ENCODE assay signal across 8 mouse cellular contexts in the genomic region with DNA sequence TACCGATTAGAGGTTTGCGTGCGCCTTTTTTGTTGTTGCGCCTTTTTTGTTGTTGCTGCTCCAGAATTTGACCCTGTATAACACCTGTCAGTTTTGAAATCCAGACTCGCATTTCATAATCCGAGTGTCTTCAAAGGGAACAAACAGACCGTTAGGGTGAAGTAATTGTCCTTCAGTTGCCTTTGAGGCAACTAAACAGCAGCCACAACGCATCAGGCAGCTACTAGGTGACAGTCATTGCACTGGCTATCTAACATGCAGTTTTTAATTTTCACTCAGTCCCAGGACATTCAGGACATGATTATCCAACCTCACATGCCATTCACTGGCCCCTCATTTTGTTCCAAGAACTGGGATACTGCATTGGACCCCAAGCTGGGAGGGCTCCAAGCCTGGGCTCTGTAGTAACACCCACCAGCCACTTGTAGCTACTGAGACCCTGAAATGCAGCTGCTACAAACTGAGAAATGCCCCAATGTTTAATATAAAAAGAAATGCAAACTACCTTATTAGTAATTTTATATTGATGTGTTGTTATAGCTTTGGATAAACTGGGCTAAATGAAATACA. TPM values are rescaled to one million over a fixed set of nuclear protein-coding genes. Genes with fewer than 3 reads are reported as not detected.
A peak's percentile ranks its signal among the peaks of the same experiment; 100 is the strongest.
DNase-seq lines count a peak whose midpoint lies in the region; ATAC-seq lines count a peak whose summit lies in the region.

No protein-coding gene starts in this region.

- no peak for DNase-seq in heart, postnatal 14 days
- no peak for DNase-seq in ES-E14 (ENCODE audit: low read depth, low spot score)
- no peak for DNase-seq in liver, embryonic 11.5 days (ENCODE audit: low spot score)
- DNase-seq in gastrocnemius, postnatal 36 days, result no peak
- DNase-seq in frontal cortex, postnatal 10 days (ENCODE audit: low spot score in 2 of 2), result no peak

- 2% methylated on average over 8 of the region's 8 CpGs for whole genome bisulfite sequencing in heart, embryonic 11.5 days (ENCODE audit: insufficient replicate concordance)
- WGBS in forebrain, embryonic 12.5 days, result 1% methylated on average over 8 of the region's 8 CpGs
- WGBS in liver, embryonic 11.5 days, result 4% methylated on average over 8 of the region's 8 CpGs
- under 1% methylated on average over 8 of the region's 8 CpGs for WGBS in stomach, embryonic 16.5 days

- H3K9me3 ChIP-seq in heart, embryonic 11.5 days (replicated peaks; ENCODE audit: control insufficient read depth, low read length), result no peaks in the 10 kb centered on the region
- H3K9me3 ChIP-seq in ES-E14 (ENCODE audit: control insufficient read depth, insufficient read depth, low read depth, low read length), result no peaks in the 10 kb centered on the region
- H3K9me3 ChIP-seq in forebrain, embryonic 12.5 days, result no peaks in the 10 kb centered on the region
- H3K9me3 ChIP-seq in liver, embryonic 11.5 days (ENCODE audit: control insufficient read depth, low read length), result no peaks in the 10 kb centered on the region
- H3K9me3 ChIP-seq in stomach, embryonic 16.5 days (replicated peaks; ENCODE audit: control insufficient read depth, low read length), result no peaks in the 10 kb centered on the region

- in situ Hi-C loops in ES-E14 (cut with MboI; ENCODE audit: low sequenced_read_pairs in 2 of 2, unreplicated experiment in 2 of 2), result no loop called here

- H3K36me3 ChIP-seq in heart, embryonic 11.5 days (ENCODE audit: control insufficient read depth, insufficient read depth, low read length), result peaks cover 9% of the 10 kb centered on the region; the same call in 1 of the 2 replicates
- no peaks in the 10 kb centered on the region for H3K36me3 ChIP-seq in ES-E14 (ENCODE audit: control insufficient read depth, insufficient read depth, low read length, poor library complexity, severe bottlenecking)
- peaks cover 27% of the 10 kb centered on the region for H3K36me3 ChIP-seq in forebrain, embryonic 12.5 days (replicated peaks)
- 0 out of 2 replicates have a peak, but pooled peaks cover 10% of the 10 kb centered on the region for H3K36me3 ChIP-seq in liver, embryonic 11.5 days (ENCODE audit: control insufficient read depth, insufficient read depth, low read length)
- H3K36me3 ChIP-seq in stomach, embryonic 16.5 days (ENCODE audit: control insufficient read depth, insufficient read depth, low read length), result no peaks in the 10 kb centered on the region

- H3K27me3 ChIP-seq in heart, embryonic 11.5 days (ENCODE audit: control insufficient read depth, insufficient read depth, low read length), result no peaks in the 10 kb centered on the region
- H3K27me3 ChIP-seq in forebrain, embryonic 12.5 days, result no peaks in the 10 kb centered on the region; the same call in 1 of the 2 replicates
- H3K27me3 ChIP-seq in liver, embryonic 11.5 days (replicated peaks; ENCODE audit: control insufficient read depth, insufficient read depth, low read length), result no peaks in the 10 kb centered on the region
- H3K27me3 ChIP-seq in stomach, embryonic 16.5 days (ENCODE audit: control insufficient read depth, insufficient read depth, low read length), result no peaks in the 10 kb centered on the region

- peak overlapping the region; percentile 24; the same call in 1 of the 2 replicates for H3K27ac ChIP-seq in heart, embryonic 11.5 days (ENCODE audit: low read depth, low read length)
- no peak overlapping the region for H3K27ac ChIP-seq in ES-E14 (ENCODE audit: insufficient read depth, low read depth, low read length, poor library complexity, severe bottlenecking)
- H3K27ac ChIP-seq in forebrain, embryonic 12.5 days, result no peak overlapping the region
- H3K27ac ChIP-seq in liver, embryonic 11.5 days (ENCODE audit: low read depth, low read length), result no peak overlapping the region
- H3K27ac ChIP-seq in stomach, embryonic 16.5 days (ENCODE audit: low read length), result no peak overlapping the region

- H3K4me2 ChIP-seq in heart, embryonic 11.5 days, result peak overlapping the region; percentile 60
- H3K4me2 ChIP-seq in forebrain, embryonic 12.5 days, result peak overlapping the region; percentile 51
- H3K4me2 ChIP-seq in liver, embryonic 11.5 days, result peak overlapping the region; percentile 80
- peak overlapping the region; percentile 57 for H3K4me2 ChIP-seq in stomach, embryonic 16.5 days (ENCODE audit: low read depth, low read length)

- peaks cover 16% of the 10 kb centered on the region for H3K4me1 ChIP-seq in heart, embryonic 11.5 days (ENCODE audit: control insufficient read depth, insufficient read depth, low read length)
- H3K4me1 ChIP-seq in ES-E14 (ENCODE audit: control insufficient read depth in 2 of 2, insufficient read depth in 2 of 2, low read length in 2 of 2, poor library complexity in 1 of 2), result peaks cover 0 to 1% of the 10 kb centered on the region in 2 experiments; a peak in 1 of 4 replicates
- H3K4me1 ChIP-seq in forebrain, embryonic 12.5 days, result peaks cover 15% of the 10 kb centered on the region
- peaks cover 14% of the 10 kb centered on the region; the same call in 1 of the 2 replicates for H3K4me1 ChIP-seq in liver, embryonic 11.5 days (replicated peaks; ENCODE audit: control insufficient read depth, insufficient read depth, low read length)
- peaks cover 14% of the 10 kb centered on the region for H3K4me1 ChIP-seq in stomach, embryonic 16.5 days (ENCODE audit: control insufficient read depth, insufficient read depth, low read length)

- intact Hi-C loops in heart, postnatal 14 days (cut with DNase I), result no loop called here
- intact Hi-C loops in gastrocnemius, postnatal 36 days (cut with DNase I), result no loop called here

- ATAC-seq in heart, embryonic 11.5 days (replicated peaks; ENCODE audit: insufficient number of reproducible peaks, low FRiP score, low TSS enrichment), result peak; percentile 8
- ATAC-seq in forebrain, embryonic 12.5 days (ENCODE audit: low FRiP score), result peak; percentile 56
- peak; percentile 3; the same call in 1 of the 2 replicates for ATAC-seq in liver, embryonic 11.5 days (replicated peaks; ENCODE audit: low FRiP score)
- no peak for ATAC-seq in stomach, embryonic 16.5 days (ENCODE audit: insufficient read depth, low FRiP score)

- H3K9ac ChIP-seq in heart, embryonic 11.5 days (ENCODE audit: low read depth, low read length), result peak overlapping the region; percentile 89
- H3K9ac ChIP-seq in ES-E14 (ENCODE audit: insufficient read depth, low read depth, low read length, poor library complexity, severe bottlenecking), result no peak overlapping the region
- H3K9ac ChIP-seq in forebrain, embryonic 12.5 days, result peak overlapping the region; percentile 81; the same call in 1 of the 2 replicates
- H3K9ac ChIP-seq in liver, embryonic 11.5 days (ENCODE audit: low read depth, low read length), result peak overlapping the region; percentile 80; the same call in 1 of the 2 replicates
- peak overlapping the region; percentile 96; the same call in 1 of the 2 replicates for H3K9ac ChIP-seq in stomach, embryonic 16.5 days (ENCODE audit: low read length)

- peak overlapping the region; percentile 94 for H3K4me3 ChIP-seq in heart, embryonic 11.5 days (ENCODE audit: low read depth, low read length)
- peak overlapping the region; percentile 91 to 99; a peak in 2 of 4 replicates for H3K4me3 ChIP-seq in ES-E14 (ENCODE audit: insufficient read depth in 1 of 2, low read depth in 1 of 2, low read length in 2 of 2, poor library complexity in 1 of 2, severe bottlenecking in 1 of 2)
- H3K4me3 ChIP-seq in forebrain, embryonic 12.5 days (replicated peaks), result peak overlapping the region; percentile 93
- H3K4me3 ChIP-seq in liver, embryonic 11.5 days (ENCODE audit: low read depth, low read length), result peak overlapping the region; percentile 89
- H3K4me3 ChIP-seq in stomach, embryonic 16.5 days (replicated peaks; ENCODE audit: low read length), result peak overlapping the region; percentile 90

RNA-seq across cellular contexts. Expression of a gene that starts 0.7 kb away (rescaled TPM):
- 61.8 and 95.4 TPM in 2 replicates for polyA plus RNA-seq in heart, embryonic 11.5 days (2014; fragmentation: Nextera tagmentation; extraction: Ambion mirVana)
- total RNA-seq in heart, postnatal 14 days (2021), result 100 to 1,000 TPM; 621 to 624 TPM
- total RNA-seq in ES-E14 (2012; rRNA removed), result 12.4 and 18.6 TPM in 2 replicates
- polyA plus RNA-seq in forebrain, embryonic 12.5 days (2016; fragmentation: Nextera tagmentation; extraction: Ambion mirVana), result 61.2 and 63.1 TPM in 2 replicates
- polyA plus RNA-seq in liver, embryonic 11.5 days (2014; fragmentation: Nextera tagmentation; extraction: Ambion mirVana), result 36.0 and 37.6 TPM in 2 replicates
- 43.0 and 47.4 TPM in 2 replicates for polyA plus RNA-seq in stomach, embryonic 16.5 days (2015; fragmentation: Nextera tagmentation; extraction: Ambion mirVana)
- 100 to 1,000 TPM; 406 to 426 TPM for total RNA-seq in gastrocnemius, postnatal 36 days (2021)

RNA-seq across cellular contexts. Expression of a gene that starts 31.4 kb away (rescaled TPM):
- 40.1 and 50.2 TPM in 2 replicates for polyA plus RNA-seq in heart, embryonic 11.5 days (2014; fragmentation: Nextera tagmentation; extraction: Ambion mirVana)
- 10 to 100 TPM; 90.1 to 95.0 TPM for total RNA-seq in heart, postnatal 14 days (2021)
- 26.2 and 50.0 TPM in 2 replicates for total RNA-seq in ES-E14 (2012; rRNA removed)
- polyA plus RNA-seq in forebrain, embryonic 12.5 days (2016; fragmentation: Nextera tagmentation; extraction: Ambion mirVana), result 21.6 and 24.9 TPM in 2 replicates
- polyA plus RNA-seq in liver, embryonic 11.5 days (2014; fragmentation: Nextera tagmentation; extraction: Ambion mirVana), result 32.6 and 33.9 TPM in 2 replicates
- 56.2 and 56.4 TPM in 2 replicates for polyA plus RNA-seq in stomach, embryonic 16.5 days (2015; fragmentation: Nextera tagmentation; extraction: Ambion mirVana)
- total RNA-seq in gastrocnemius, postnatal 36 days (2021), result 10 to 100 TPM; 21.8 to 25.6 TPM

RNA-seq across cellular contexts. Expression of a gene that starts 35.5 kb away (rescaled TPM):
- polyA plus RNA-seq in heart, embryonic 11.5 days (2014; fragmentation: Nextera tagmentation; extraction: Ambion mirVana), result 16.4 and 16.5 TPM in 2 replicates
- total RNA-seq in heart, postnatal 14 days (2021), result 10 to 100 TPM; 39.6 to 43.9 TPM
- 73.5 and 115 TPM in 2 replicates for total RNA-seq in ES-E14 (2012; rRNA removed)
- polyA plus RNA-seq in forebrain, embryonic 12.5 days (2016; fragmentation: Nextera tagmentation; extraction: Ambion mirVana), result 16.3 and 16.6 TPM in 2 replicates
- polyA plus RNA-seq in liver, embryonic 11.5 days (2014; fragmentation: Nextera tagmentation; extraction: Ambion mirVana), result 18.6 and 19.2 TPM in 2 replicates
- polyA plus RNA-seq in stomach, embryonic 16.5 days (2015; fragmentation: Nextera tagmentation; extraction: Ambion mirVana), result 5.8 and 7.5 TPM in 2 replicates
- 10 to 100 TPM; 17.9 to 21.4 TPM for total RNA-seq in gastrocnemius, postnatal 36 days (2021)

RNA-seq across cellular contexts. Expression of a gene that starts 36.4 kb away (rescaled TPM):
- polyA plus RNA-seq in heart, embryonic 11.5 days (2014; fragmentation: Nextera tagmentation; extraction: Ambion mirVana), result 7.2 and 10.8 TPM in 2 replicates
- total RNA-seq in heart, postnatal 14 days (2021), result 10 to 100 TPM; 15.5 to 19.7 TPM
- 1.4 and 1.6 TPM in 2 replicates for total RNA-seq in ES-E14 (2012; rRNA removed)
- 17.3 and 20.5 TPM in 2 replicates for polyA plus RNA-seq in forebrain, embryonic 12.5 days (2016; fragmentation: Nextera tagmentation; extraction: Ambion mirVana)
- 7.0 and 7.7 TPM in 2 replicates for polyA plus RNA-seq in liver, embryonic 11.5 days (2014; fragmentation: Nextera tagmentation; extraction: Ambion mirVana)
- 10.4 and 11.1 TPM in 2 replicates for polyA plus RNA-seq in stomach, embryonic 16.5 days (2015; fragmentation: Nextera tagmentation; extraction: Ambion mirVana)
- 1 to 10 TPM; 3.8 to 5.8 TPM for total RNA-seq in gastrocnemius, postnatal 36 days (2021)

RNA-seq across cellular contexts. Expression of a gene that starts 36.6 kb away (rescaled TPM):
- 23.9 and 24.9 TPM in 2 replicates for polyA plus RNA-seq in heart, embryonic 11.5 days (2014; fragmentation: Nextera tagmentation; extraction: Ambion mirVana)
- total RNA-seq in heart, postnatal 14 days (2021), result 1 to 10 TPM; 9.1 TPM
- total RNA-seq in ES-E14 (2012; rRNA removed), result 6.3 and 27.9 TPM in 2 replicates
- polyA plus RNA-seq in forebrain, embryonic 12.5 days (2016; fragmentation: Nextera tagmentation; extraction: Ambion mirVana), result 53.8 and 61.4 TPM in 2 replicates
- 40.7 and 47.4 TPM in 2 replicates for polyA plus RNA-seq in liver, embryonic 11.5 days (2014; fragmentation: Nextera tagmentation; extraction: Ambion mirVana)
- polyA plus RNA-seq in stomach, embryonic 16.5 days (2015; fragmentation: Nextera tagmentation; extraction: Ambion mirVana), result 35.3 and 37.4 TPM in 2 replicates
- 1 to 10 TPM; 4.0 to 6.3 TPM for total RNA-seq in gastrocnemius, postnatal 36 days (2021)
